Mouse (Mus musculus) CD4-positive, CD25-positive, alpha-beta regulatory T cell (primary cell): Measurements from ENCODE around the gene Casp8ap2. TPM values are rescaled to one million over a fixed set of nuclear protein-coding genes. Genes with fewer than 3 reads are reported as not detected.

Source experiments
- polyA plus RNA-seq: library from polyadenylated mRNA; unstranded; fragments of 100-300 nt; shearing (Covaris generic); gene quantifications from one replicate; pipeline ENCODE4 v1.2.1, GENCODE M21; 2017

The Casp8ap2 gene
- polyA plus RNA-seq = 38.9 TPM

DNA sequence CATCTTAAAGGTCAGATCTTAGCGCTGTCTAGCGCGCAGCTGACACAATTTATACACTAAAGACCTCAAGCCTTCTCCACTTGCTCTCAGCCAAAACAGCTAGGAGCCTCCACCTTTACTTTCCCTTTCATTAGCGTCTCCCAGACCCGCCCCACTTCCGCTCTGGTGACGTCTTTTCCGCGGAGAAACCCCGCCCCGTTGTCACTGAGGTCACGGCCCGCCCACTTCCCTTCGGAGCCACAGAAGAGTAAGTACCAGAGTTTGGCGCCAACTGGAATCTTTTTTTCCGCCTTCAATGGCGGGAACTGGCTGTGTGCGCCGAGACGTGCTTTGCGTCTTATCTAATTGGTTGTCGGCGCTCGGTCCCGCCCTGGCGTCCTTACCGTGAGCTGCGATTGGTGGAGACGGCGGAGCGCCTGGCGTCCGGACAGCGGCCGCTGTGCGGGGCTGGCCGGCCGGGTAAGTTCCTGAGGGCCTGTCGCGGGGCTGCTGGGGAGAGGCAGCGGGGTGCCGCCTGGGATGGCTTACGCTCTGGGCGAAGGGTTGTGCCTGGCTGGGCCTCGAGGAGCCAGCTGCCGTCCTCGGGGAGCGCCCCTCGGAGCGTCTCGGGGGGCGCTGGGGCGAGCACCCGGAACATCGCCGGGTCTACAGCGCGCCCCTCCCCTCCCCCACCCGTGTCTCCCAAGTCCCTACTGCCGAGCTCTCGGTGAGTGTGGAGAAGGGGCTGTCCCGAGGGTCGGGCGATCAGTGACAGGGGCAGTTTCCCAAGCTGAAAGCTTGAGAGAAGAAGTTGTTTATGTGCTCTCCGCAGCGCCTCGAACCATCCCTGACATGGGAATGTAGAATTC lies at the start of gene Casp8ap2:
TSS of gene Casp8ap2 (plus strand) at position 418 of the 848 bp plus-strand sequence.

GRCm38 (mm10) chr4:32602660-32603059 lies 12.6 kb upstream of the Casp8ap2 start, which contains the start of gene Gja10:
Gene Gja10, minus strand, starts transcription at chr4:32602760.

DNA sequence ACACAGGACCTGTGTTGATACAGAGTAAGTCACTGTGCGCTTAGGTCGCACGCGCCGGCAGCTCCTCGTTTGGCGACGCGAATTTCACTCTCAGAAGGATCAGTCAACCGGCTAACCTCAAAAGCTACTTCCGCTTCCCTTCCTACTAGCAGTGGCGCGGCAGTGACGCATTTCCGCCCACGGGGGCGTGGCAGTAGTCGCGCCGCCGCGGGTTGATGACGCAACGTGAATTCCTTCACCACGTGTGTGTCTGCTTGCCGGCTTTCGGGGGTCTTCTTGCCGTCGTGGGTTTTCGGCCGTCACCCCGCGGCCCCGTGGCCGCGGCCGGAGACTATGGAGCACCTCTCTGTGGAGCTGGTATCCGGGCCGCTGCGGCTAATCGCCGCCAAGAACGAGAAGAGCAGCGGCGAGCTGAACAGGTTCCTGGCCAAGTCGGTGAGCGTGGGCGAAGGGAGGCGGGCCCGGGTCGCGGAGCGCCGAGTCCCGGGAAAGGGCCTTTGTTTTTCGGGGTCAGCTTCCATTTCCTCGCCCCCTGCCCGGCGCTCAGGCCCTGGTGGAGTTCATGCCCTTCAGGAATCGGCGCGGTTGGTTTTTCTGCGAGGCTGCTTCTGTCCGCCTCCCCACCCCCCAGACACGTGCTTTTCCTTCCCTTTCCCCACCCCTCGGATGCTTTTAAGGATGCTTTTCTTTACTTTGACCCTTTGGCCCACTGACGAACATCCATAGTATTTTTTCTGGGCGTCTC lies 41.8 kb downstream of the Casp8ap2 start, which contains the start of gene Mdn1:
TSS of gene Mdn1 (plus strand) at position 202 of the 745 bp plus-strand sequence.

Other genes with a start within 250 kb of the Casp8ap2 start
- gene Gja10, start 12.7 kb upstream of the Casp8ap2 start, polyA plus RNA-seq = not detected
- 34.1 TPM for gene Mdn1, start 41.7 kb downstream of the Casp8ap2 start, polyA plus RNA-seq
- gene Lyrm2, start 184.8 kb downstream of the Casp8ap2 start, polyA plus RNA-seq = 61.2 TPM